Mouse (Mus musculus): ENCODE results near the gene Dennd6a.

DNA sequence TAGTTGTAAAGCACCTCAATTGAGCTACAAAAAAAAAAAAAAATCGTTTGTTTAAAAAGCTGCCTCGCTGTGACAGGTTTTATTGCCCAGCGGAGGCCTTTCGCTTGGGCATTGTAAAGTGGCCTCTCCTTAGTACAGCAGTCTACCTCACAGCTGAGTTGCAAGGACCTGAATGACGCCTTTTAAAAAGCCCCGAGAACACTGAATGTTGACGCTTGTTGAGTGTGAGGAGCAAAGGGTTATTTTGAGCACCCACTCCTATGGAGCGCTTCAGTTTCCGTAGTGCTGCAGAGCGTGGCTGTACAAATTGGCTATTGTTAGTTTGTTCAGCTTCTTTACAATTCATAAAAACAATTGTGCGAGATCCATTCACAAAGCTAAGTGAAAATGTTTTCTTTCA, 65.6 kb downstream of the Dennd6a start:
- TF ChIP-seq CTCF (IDR thresholded peaks at IDR 0.05; ENCODE audit: insufficient read depth, low read length) (no peak), POLR2A (IDR thresholded peaks at IDR 0.05; ENCODE audit: borderline replicate concordance, extremely low read depth, low read depth, low read length) (no peak)
